Mouse (Mus musculus) hindbrain, embryonic 15.5 days (tissue): ENCODE data around the gene Tmem156. TPM values are rescaled to one million over a fixed set of nuclear protein-coding genes. Genes with fewer than 3 reads are reported as not detected.

ENCODE experiments used
- ATAC-seq: fragments of 200-750 bp; cut with Nextera tagmentation; 2 replicates; pipeline ENCODE4 v1.8.0; 2017; ENCODE audit warnings: low read depth, moderate number of reproducible peaks, moderate TSS enrichment; ENCODE audit not compliant: low FRiP score
- H3K27ac ChIP-seq: fragments of 300-500 bp; sonication (generic); replicated peaks from 2 replicates; pipeline ENCODE4 v1.5.1; 2015; ENCODE audit warnings: mild to moderate bottlenecking, inconsistent platforms
- H3K27me3 ChIP-seq: fragments of 300-500 bp; sonication (generic); 2 replicates; pipeline ENCODE4 v1.6.1; 2015; ENCODE audit warnings: control low read depth, inconsistent platforms
- H3K36me3 ChIP-seq: fragments of 300-500 bp; sonication (generic); 2 replicates; pipeline ENCODE4 v1.6.1; 2015; ENCODE audit warnings: control low read depth, inconsistent platforms
- H3K4me1 ChIP-seq: fragments of 300-500 bp; sonication (generic); replicated peaks from 2 replicates; pipeline ENCODE4 v1.6.1; 2015; ENCODE audit warnings: control low read depth, inconsistent platforms
- H3K4me2 ChIP-seq: fragments of 300-500 bp; sonication (generic); 2 replicates; pipeline ENCODE4 v1.6.1; 2015; ENCODE audit warnings: moderate library complexity, mild to moderate bottlenecking, inconsistent platforms
- H3K4me3 ChIP-seq: fragments of 300-500 bp; sonication (generic); 2 replicates; pipeline ENCODE4 v1.5.1; 2015; ENCODE audit warnings: mild to moderate bottlenecking, inconsistent platforms
- H3K9ac ChIP-seq: fragments of 300-500 bp; sonication (generic); 2 replicates; pipeline ENCODE4 v1.6.1; 2015; ENCODE audit warnings: inconsistent platforms
- H3K9me3 ChIP-seq: fragments of 300-500 bp; sonication (generic); 2 replicates; pipeline ENCODE4 v1.6.1; 2016; ENCODE audit warnings: control low read depth, inconsistent platforms
- WGBS: fragments of 180-500 bp; shearing (Covaris S2); methylation state at CpG from one replicate; pipeline ENCODE4 v1.1.7; 2015; 5-methylcytosine and 5-hydroxymethylcytosine counted together
- polyA plus RNA-seq: library from polyadenylated mRNA; unstranded; fragments of >200 nt; fragmentation: Nextera tagmentation; extraction: Ambion mirVana; gene quantifications from 2 replicates; pipeline ENCODE4 v1.2.1, GENCODE M21; 2015

Gene Tmem156
- polyA plus RNA-seq, 1 experiment from 2014 or later, result not detected

GRCm38 (mm10) chr5:65015508-65015907 lies 76.4 kb downstream of the Tmem156 start:
- no peak overlapping the region for H3K9ac ChIP-seq
- no peaks in the 10 kb centered on the region for H3K27me3 ChIP-seq
- no peaks in the 10 kb centered on the region for H3K36me3 ChIP-seq
- peaks cover 12% of the 10 kb centered on the region for H3K4me1 ChIP-seq
- no peaks in the 10 kb centered on the region for H3K9me3 ChIP-seq
- WGBS, result 96% methylated on average over 3 of the region's 3 CpGs
- ATAC-seq, result no peak
- H3K4me2 ChIP-seq, result no peak overlapping the region
- H3K4me3 ChIP-seq, result no peak overlapping the region
- H3K27ac ChIP-seq, result no peak overlapping the region

- Histone ChIP-seq H3K27me3 (no peaks in the 10 kb centered on the region), H3K9ac (no peak overlapping the region), H3K4me2 (no peak overlapping the region), H3K9me3 (no peaks in the 10 kb centered on the region), H3K36me3 (no peaks in the 10 kb centered on the region), H3K4me1 (no peaks in the 10 kb centered on the region), H3K4me3 (no peak overlapping the region), H3K27ac (no peak overlapping the region)
- 76% methylated on average over 7 of the region's 7 CpGs for WGBS
- no peak for ATAC-seq
These were observed 79.9 kb downstream of the Tmem156 start for GRCm38 (mm10) chr5:65011901-65012573.

DNA sequence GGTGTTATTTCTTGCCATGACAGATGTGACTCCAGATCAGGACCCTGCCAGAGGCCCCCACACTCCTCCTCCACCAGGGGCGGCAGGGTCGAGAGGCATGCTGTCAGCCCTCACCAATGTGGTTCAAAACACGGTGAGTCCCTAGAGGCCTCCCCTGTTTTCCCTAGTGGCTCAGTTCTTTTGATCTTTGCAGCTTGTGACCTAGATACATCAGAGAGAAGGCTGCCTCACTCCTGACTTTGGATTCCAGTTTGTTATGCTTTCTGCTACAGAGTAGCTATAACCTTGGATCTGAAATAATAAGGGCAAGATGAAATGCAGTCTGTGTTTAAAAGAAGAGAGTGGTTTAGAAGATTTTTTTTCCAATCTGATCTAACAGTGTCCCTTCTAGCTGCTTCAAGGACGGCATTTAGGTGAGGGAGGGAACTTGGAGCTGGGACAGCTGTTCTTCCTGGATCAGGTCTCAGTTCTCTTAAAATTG lies 85.9 kb downstream of the Tmem156 start:
- H3K4me3 ChIP-seq, result no peak overlapping the region
- no peaks in the 10 kb centered on the region for H3K9me3 ChIP-seq
- H3K4me2 ChIP-seq, result no peak overlapping the region
- H3K9ac ChIP-seq, result no peak overlapping the region
- H3K36me3 ChIP-seq, result no peaks in the 10 kb centered on the region
- no peak overlapping the region; the same call in 1 of the 2 replicates for H3K27ac ChIP-seq
- H3K4me1 ChIP-seq, result peaks cover 8% of the 10 kb centered on the region
- H3K27me3 ChIP-seq, result no peaks in the 10 kb centered on the region
- WGBS, result 39% methylated on average over 4 of the region's 4 CpGs
- ATAC-seq, result no peak

DNA sequence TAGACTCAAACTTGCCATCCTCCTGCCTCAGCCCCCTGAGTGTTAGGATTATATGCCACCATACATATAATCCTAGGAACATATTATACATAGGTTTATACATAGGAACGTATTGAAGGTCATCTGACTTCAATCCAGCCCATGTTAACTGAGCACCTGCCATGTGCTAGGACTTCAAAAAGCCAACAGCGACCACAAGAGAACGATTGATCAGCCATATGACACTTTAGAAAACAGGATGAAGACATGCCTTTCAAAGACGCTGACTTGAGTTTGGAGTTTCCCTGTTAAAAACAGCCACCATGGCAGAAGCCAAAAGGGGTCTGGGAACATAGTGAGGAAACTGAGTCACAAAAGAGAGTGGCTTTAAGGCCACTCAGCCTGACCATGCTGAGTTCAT lies 86.7 kb downstream of the Tmem156 start:
- H3K27ac ChIP-seq, result no peak overlapping the region
- H3K27me3 ChIP-seq, result no peaks in the 10 kb centered on the region
- no peak overlapping the region for H3K9ac ChIP-seq
- peaks cover 8% of the 10 kb centered on the region for H3K4me1 ChIP-seq
- H3K9me3 ChIP-seq, result no peaks in the 10 kb centered on the region
- no peak overlapping the region for H3K4me2 ChIP-seq
- H3K36me3 ChIP-seq, result no peaks in the 10 kb centered on the region
- 94% methylated on average over 4 of the region's 4 CpGs for WGBS
- ATAC-seq, result no peak
- no peak overlapping the region for H3K4me3 ChIP-seq

Other genes starting within 250 kb of the Tmem156 start
- 0.32 and 0.47 TPM in 2 replicates for gene Tlr1, start 158.6 kb downstream of the Tmem156 start, polyA plus RNA-seq
- gene Tlr6, start 132.0 kb downstream of the Tmem156 start, polyA plus RNA-seq, result 0.19 and 0.33 TPM in 2 replicates
- 9.1 and 9.2 TPM in 2 replicates for gene Fam114a1, start 122.1 kb downstream of the Tmem156 start, polyA plus RNA-seq
- 45.8 and 47.3 TPM in 2 replicates for gene Klhl5, start 15.4 kb upstream of the Tmem156 start, polyA plus RNA-seq
- 11.8 and 13.3 TPM in 2 replicates for gene Wdr19, start 107.6 kb upstream of the Tmem156 start, polyA plus RNA-seq
- gene Rfc1, start 243.5 kb upstream of the Tmem156 start, polyA plus RNA-seq, result 29.9 and 37.4 TPM in 2 replicates